Mouse (Mus musculus): ENCODE measurements around the gene Cbx8.

DNA sequence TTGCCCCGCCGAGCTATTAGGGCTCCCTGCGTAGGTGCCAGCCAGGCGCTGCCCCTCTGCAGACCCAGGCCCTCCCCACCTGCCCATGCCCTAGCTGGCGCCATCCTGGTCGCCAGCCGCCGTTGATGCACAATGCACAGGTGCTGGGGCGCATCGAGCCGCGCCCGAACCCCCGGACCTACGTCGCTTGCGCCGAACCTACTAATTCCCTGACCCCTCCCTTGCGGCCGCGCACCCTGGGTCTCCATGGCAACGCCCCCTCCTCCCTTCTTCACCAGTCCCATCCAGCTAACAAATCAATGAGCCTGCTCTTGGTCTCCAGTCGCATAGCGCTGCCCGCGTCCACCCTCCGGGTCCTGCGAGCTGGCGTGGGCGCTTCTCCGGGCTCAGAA lies 552 bp upstream of the Cbx8 start:
- TF ChIP-seq CTCF (IDR thresholded peaks at IDR 0.05; ENCODE audit: extremely low read depth, insufficient read length, insufficient replicate concordance, low read depth, low read length) (no peak), POLR2A (IDR thresholded peaks at IDR 0.05; ENCODE audit: low read depth, low read length) (no peak)

Measured in small intestine, adult 2 months (tissue).